Mouse (Mus musculus): Measurements from ENCODE around the gene Sept5.

Gene Sept5

GRCm38 (mm10) chr16:18583673-18584357, 45.9 kb downstream of the Sept5 start:
- no peak for DNase-seq (ENCODE audit: low read depth)

GRCm38 (mm10) chr16:18583169-18583568, 46.6 kb downstream of the Sept5 start:
- DNase-seq (ENCODE audit: low read depth) = no peak

- DNase-seq (ENCODE audit: low read depth) = no peak
These were observed 47.2 kb downstream of the Sept5 start for GRCm38 (mm10) chr16:18582426-18583148.

- DNase-seq (ENCODE audit: low read depth) = no peak
These were observed 48.0 kb downstream of the Sept5 start for GRCm38 (mm10) chr16:18581623-18582205.

- no peak for DNase-seq (ENCODE audit: low read depth)
These were observed 48.6 kb downstream of the Sept5 start for GRCm38 (mm10) chr16:18581050-18581622.

GRCm38 (mm10) chr16:18580389-18580788, 49.4 kb downstream of the Sept5 start:
- DNase-seq (ENCODE audit: low read depth) = no peak

- DNase-seq (ENCODE audit: low read depth) = no peak
These were observed 52.1 kb downstream of the Sept5 start for GRCm38 (mm10) chr16:18577599-18578160.

- DNase-seq (ENCODE audit: low read depth) = no peak
These were observed 52.7 kb downstream of the Sept5 start for GRCm38 (mm10) chr16:18577071-18577470.

- DNase-seq (ENCODE audit: low read depth) = no peak
These were observed 55.6 kb downstream of the Sept5 start for GRCm38 (mm10) chr16:18574196-18574595.

All from c-Kit-positive CD71-negative TER-119-negative erythroid progenitor cells, embryonic 14.5 days (primary cell).